Mouse (Mus musculus) forebrain, embryonic 10.5 days (tissue): ENCODE results near the gene Thumpd2. TPM values are rescaled to one million over a fixed set of nuclear protein-coding genes. Genes with fewer than 3 reads are reported as not detected.
A peak's percentile ranks its signal among the peaks of the same experiment; 100 is the strongest.

ENCODE experiments used
- DNase-seq: peaks from one replicate; pipeline ENCODE4 v3.0.0-alpha.2; 2017; ENCODE audit warnings: low spot score; ENCODE audit errors: extremely low spot score
- H3K27ac ChIP-seq: fragments of 300-500 bp; sonication (generic); 2 replicates; pipeline ENCODE4 v1.5.1; 2016; ENCODE audit warnings: mild to moderate bottlenecking
- H3K27me3 ChIP-seq: fragments of 300-500 bp; sonication (generic); 2 replicates; pipeline ENCODE4 v1.6.1; 2016; ENCODE audit warnings: mild to moderate bottlenecking; ENCODE audit not compliant: poor library complexity, severe bottlenecking
- H3K36me3 ChIP-seq: fragments of 300-500 bp; sonication (generic); replicated peaks from 2 replicates; pipeline ENCODE4 v1.6.1; 2016; ENCODE audit warnings: mild to moderate bottlenecking, moderate library complexity
- H3K4me1 ChIP-seq: fragments of 300-500 bp; sonication (generic); 2 replicates; pipeline ENCODE4 v1.6.1; 2016
- H3K4me3 ChIP-seq: fragments of 300-500 bp; sonication (generic); 2 replicates; pipeline ENCODE4 v1.5.1; 2016; ENCODE audit warnings: mild to moderate bottlenecking, moderate library complexity
- H3K9me3 ChIP-seq: fragments of 300-500 bp; sonication (generic); 2 replicates; pipeline ENCODE4 v1.6.1; 2016; ENCODE audit warnings: mild to moderate bottlenecking, moderate library complexity
- WGBS: fragments of 180-500 bp; shearing (Covaris S2); methylation state at CpG from one replicate; pipeline ENCODE4 v1.1.7; 2016; 5-methylcytosine and 5-hydroxymethylcytosine counted together
- polyA plus RNA-seq: library from polyadenylated mRNA; unstranded; fragments of >200 nt; fragmentation: Nextera tagmentation; extraction: Ambion mirVana; gene quantifications from 2 replicates; pipeline ENCODE4 v1.2.1, GENCODE M21; 2016

Thumpd2 gene
- 15.9 and 17.0 TPM in 2 replicates for polyA plus RNA-seq

- Histone ChIP-seq H3K9me3 (peaks cover 5% of the 10 kb centered on the region; the same call in 1 of the 2 replicates), H3K4me1 (peaks cover 8% of the 10 kb centered on the region; the same call in 1 of the 2 replicates), H3K27me3 (no peaks in the 10 kb centered on the region), H3K36me3 (peaks cover 29% of the 10 kb centered on the region), H3K27ac (peak within 1 kb of the TSS; percentile 96), H3K4me3 (peak within 1 kb of the TSS; percentile 81)
- 2% methylated on average over 29 of the region's 29 CpGs for WGBS
- DNase-seq, result peak; percentile 89
These were observed at the start of gene Thumpd2 for GRCm38 (mm10) chr17:81064979-81065311. TSS of gene Thumpd2 (minus strand) at chr17:81065082.

- Histone ChIP-seq H3K27me3 (no peaks in the 10 kb centered on the region), H3K9me3 (no peaks in the 10 kb centered on the region), H3K4me1 (no peaks in the 10 kb centered on the region), H3K36me3 (no peaks in the 10 kb centered on the region), H3K4me3 (no peak overlapping the region), H3K27ac (no peak overlapping the region)
- DNase-seq, result no peak
- WGBS, result 86% methylated on average over 2 of the region's 2 CpGs
These were observed 39.4 kb upstream of the Thumpd2 start for GRCm38 (mm10) chr17:81104237-81104636.

GRCm38 (mm10) chr17:81102866-81103265 lies 38.0 kb upstream of the Thumpd2 start:
- Histone ChIP-seq H3K4me1 (no peaks in the 10 kb centered on the region), H3K27me3 (no peaks in the 10 kb centered on the region), H3K9me3 (no peaks in the 10 kb centered on the region), H3K27ac (no peak overlapping the region), H3K36me3 (no peaks in the 10 kb centered on the region), H3K4me3 (no peak overlapping the region)
- no peak for DNase-seq
- WGBS, result 81% methylated on average over 8 of the region's 8 CpGs

- DNase-seq, result no peak
- Histone ChIP-seq H3K4me3 (no peak overlapping the region), H3K27ac (no peak overlapping the region), H3K4me1 (no peaks in the 10 kb centered on the region), H3K27me3 (no peaks in the 10 kb centered on the region), H3K9me3 (no peaks in the 10 kb centered on the region), H3K36me3 (no peaks in the 10 kb centered on the region)
These were observed 33.6 kb upstream of the Thumpd2 start for GRCm38 (mm10) chr17:81098444-81098843.

GRCm38 (mm10) chr17:81096490-81096889 lies 31.6 kb upstream of the Thumpd2 start:
- Histone ChIP-seq H3K36me3 (no peaks in the 10 kb centered on the region), H3K4me1 (no peaks in the 10 kb centered on the region)
- no peak for DNase-seq

GRCm38 (mm10) chr17:81092794-81093193 lies 27.9 kb upstream of the Thumpd2 start:
- DNase-seq, result no peak
- Histone ChIP-seq H3K4me1 (no peaks in the 10 kb centered on the region), H3K4me3 (no peak overlapping the region), H3K36me3 (no peaks in the 10 kb centered on the region), H3K27ac (no peak overlapping the region), H3K9me3 (no peaks in the 10 kb centered on the region), H3K27me3 (no peaks in the 10 kb centered on the region)
- WGBS, result 88% methylated on average over 5 of the region's 5 CpGs

More at GRCm38 (mm10) chr17:81096490-81096889, 31.6 kb upstream of the Thumpd2 start:
- no peak overlapping the region for H3K4me3 ChIP-seq
- H3K27ac ChIP-seq, result no peak overlapping the region
- 93% methylated on average over 2 of the region's 2 CpGs for WGBS
- H3K27me3 ChIP-seq, result no peaks in the 10 kb centered on the region
- no peaks in the 10 kb centered on the region for H3K9me3 ChIP-seq

GRCm38 (mm10) chr17:81088866-81089265 lies 24.0 kb upstream of the Thumpd2 start:
- no peak overlapping the region for H3K27ac ChIP-seq

GRCm38 (mm10) chr17:81087735-81088134 lies 22.9 kb upstream of the Thumpd2 start:
- no peak for DNase-seq
- no peaks in the 10 kb centered on the region for H3K9me3 ChIP-seq
- H3K4me3 ChIP-seq, result no peak overlapping the region
- no peaks in the 10 kb centered on the region for H3K27me3 ChIP-seq
- no peak overlapping the region for H3K27ac ChIP-seq
- H3K4me1 ChIP-seq, result no peaks in the 10 kb centered on the region
- WGBS, result 86% methylated on average over 4 of the region's 4 CpGs
- no peaks in the 10 kb centered on the region for H3K36me3 ChIP-seq

More at GRCm38 (mm10) chr17:81088866-81089265, 24.0 kb upstream of the Thumpd2 start:
- Histone ChIP-seq H3K27me3 (no peaks in the 10 kb centered on the region), H3K4me1 (no peaks in the 10 kb centered on the region), H3K36me3 (no peaks in the 10 kb centered on the region), H3K9me3 (no peaks in the 10 kb centered on the region), H3K4me3 (no peak overlapping the region)
- no peak for DNase-seq
- WGBS, result 77% methylated on average over 3 of the region's 3 CpGs

- Histone ChIP-seq H3K9me3 (peaks cover 5% of the 10 kb centered on the region; the same call in 1 of the 2 replicates), H3K27me3 (no peaks in the 10 kb centered on the region), H3K4me3 (peak overlapping the region; percentile 81), H3K4me1 (peaks cover 8% of the 10 kb centered on the region; the same call in 1 of the 2 replicates), H3K36me3 (peaks cover 31% of the 10 kb centered on the region), H3K27ac (peak overlapping the region; percentile 96)
- 21% methylated on average over 28 of the region's 28 CpGs for WGBS
- peak; percentile 18 for DNase-seq
These were observed 453 bp downstream of the Thumpd2 start for GRCm38 (mm10) chr17:81064279-81064978.

GRCm38 (mm10) chr17:81063346-81063745 lies 1.5 kb downstream of the Thumpd2 start:
- Histone ChIP-seq H3K36me3 (peaks cover 33% of the 10 kb centered on the region), H3K27me3 (no peaks in the 10 kb centered on the region), H3K9me3 (peaks cover 5% of the 10 kb centered on the region; the same call in 1 of the 2 replicates), H3K4me3 (no peak overlapping the region), H3K27ac (no peak overlapping the region), H3K4me1 (peaks cover 8% of the 10 kb centered on the region; the same call in 1 of the 2 replicates)
- WGBS, result 88% methylated on average over 3 of the region's 3 CpGs
- no peak for DNase-seq

GRCm38 (mm10) chr17:81062349-81062871 lies 2.5 kb downstream of the Thumpd2 start:
- WGBS, result 82% methylated on average over 6 of the region's 6 CpGs
- no peak overlapping the region for H3K4me3 ChIP-seq
- H3K4me1 ChIP-seq, result peaks cover 8% of the 10 kb centered on the region; the same call in 1 of the 2 replicates
- peaks cover 33% of the 10 kb centered on the region for H3K36me3 ChIP-seq
- DNase-seq, result no peak
- H3K27ac ChIP-seq, result no peak overlapping the region
- no peaks in the 10 kb centered on the region for H3K27me3 ChIP-seq
- H3K9me3 ChIP-seq, result peaks cover 5% of the 10 kb centered on the region; the same call in 1 of the 2 replicates

GRCm38 (mm10) chr17:81056796-81057381 lies 8.0 kb downstream of the Thumpd2 start:
- Histone ChIP-seq H3K27me3 (no peaks in the 10 kb centered on the region), H3K36me3 (peaks cover 42% of the 10 kb centered on the region), H3K9me3 (peaks cover 5% of the 10 kb centered on the region; the same call in 1 of the 2 replicates), H3K27ac (no peak overlapping the region), H3K4me1 (no peaks in the 10 kb centered on the region), H3K4me3 (no peak overlapping the region)
- no peak for DNase-seq
- 91% methylated on average over 8 of the region's 8 CpGs for WGBS

- Histone ChIP-seq H3K27me3 (no peaks in the 10 kb centered on the region), H3K9me3 (no peaks in the 10 kb centered on the region), H3K27ac (no peak overlapping the region), H3K36me3 (peaks cover 40% of the 10 kb centered on the region), H3K4me1 (no peaks in the 10 kb centered on the region), H3K4me3 (no peak overlapping the region)
- DNase-seq, result no peak
- WGBS, result 70% methylated on average over 3 of the region's 3 CpGs
These were observed 8.8 kb downstream of the Thumpd2 start for GRCm38 (mm10) chr17:81056035-81056434.
